Comparison of ENCODE assay signal across 11 mouse cellular contexts in the genomic region with DNA sequence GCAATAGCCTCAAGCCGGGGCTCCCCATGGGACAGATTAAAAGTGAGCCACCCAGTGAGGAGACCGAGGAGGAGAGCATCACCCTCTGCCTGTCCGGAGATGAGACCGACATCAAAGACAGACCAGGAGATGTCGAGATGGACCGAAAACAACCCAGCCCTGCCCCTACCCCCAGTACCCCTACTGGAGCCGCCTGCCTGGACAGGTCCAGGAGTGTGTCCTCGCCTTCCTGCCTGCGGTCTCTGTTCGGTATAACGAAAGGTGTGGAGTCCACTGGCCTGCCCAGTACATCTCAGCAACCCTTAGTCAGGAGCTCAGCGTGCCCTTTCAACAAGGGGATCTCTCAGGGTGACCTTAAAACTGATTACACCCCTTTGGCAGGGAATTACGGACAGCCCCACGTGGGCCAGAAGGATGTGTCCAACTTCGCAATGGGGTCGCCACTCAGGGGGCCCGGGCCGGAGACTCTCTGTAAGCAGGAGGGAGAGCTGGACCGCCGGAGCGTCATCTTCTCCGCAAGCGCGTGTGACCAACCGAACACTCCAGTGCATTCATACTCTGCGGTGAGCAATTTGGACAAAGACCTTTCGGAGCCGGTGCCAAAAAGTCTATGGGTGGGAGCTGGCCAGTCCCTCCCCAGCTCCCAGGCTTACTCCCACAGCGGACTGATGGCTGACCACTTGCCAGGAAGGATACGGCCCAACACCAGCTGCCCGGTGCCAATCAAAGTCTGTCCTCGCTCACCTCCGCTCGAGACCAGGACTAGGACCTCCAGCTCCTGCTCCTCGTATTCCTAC. TPM values are rescaled to one million over a fixed set of nuclear protein-coding genes. Genes with fewer than 3 reads are reported as not detected.
DNase-seq lines count a peak whose midpoint lies in the region; ATAC-seq lines count a peak whose summit lies in the region.
"Had no signal": no experiment of that assay in that cellular context is flagged by ENCODE, and none has a peak within 500 bp of the region (broad histone marks: within the 10 kb centered on the region; RNA-seq: fewer than 3 reads in every experiment).

No protein-coding gene starts in this region.

- H3K9me3 ChIP-seq in liver, embryonic 11.5 days (ENCODE audit: control insufficient read depth, low read length): no peaks in the 10 kb centered on the region
- no peaks in the 10 kb centered on the region for H3K9me3 ChIP-seq in hindbrain, embryonic 10.5 days
- no peaks in the 10 kb centered on the region for H3K9me3 ChIP-seq in midbrain, embryonic 15.5 days
- H3K9me3 ChIP-seq: liver, embryonic 13.5 days had no signal

- no peak overlapping the region for H3K4me3 ChIP-seq in liver, embryonic 11.5 days (ENCODE audit: low read depth, low read length)
- H3K4me3 ChIP-seq in hindbrain, embryonic 10.5 days: no peak overlapping the region
- no peak overlapping the region for H3K4me3 ChIP-seq in midbrain, embryonic 15.5 days
- H3K4me3 ChIP-seq: liver, embryonic 13.5 days had no signal

- peaks cover 9% of the 10 kb centered on the region; the same call in 1 of the 2 replicates for H3K4me1 ChIP-seq in liver, embryonic 11.5 days (replicated peaks; ENCODE audit: control insufficient read depth, insufficient read depth, low read length)
- H3K4me1 ChIP-seq in hindbrain, embryonic 10.5 days (replicated peaks): peaks cover 26% of the 10 kb centered on the region
- peaks cover 19% of the 10 kb centered on the region for H3K4me1 ChIP-seq in midbrain, embryonic 15.5 days

- no peak overlapping the region for H3K9ac ChIP-seq in liver, embryonic 11.5 days (ENCODE audit: low read depth, low read length)
- H3K9ac ChIP-seq in midbrain, embryonic 15.5 days: no peak overlapping the region
- H3K9ac ChIP-seq: liver, embryonic 13.5 days had no signal

- H3K4me2 ChIP-seq in liver, embryonic 11.5 days: no peak overlapping the region
- no peak overlapping the region for H3K4me2 ChIP-seq in midbrain, embryonic 15.5 days
- H3K4me2 ChIP-seq: liver, embryonic 13.5 days had no signal

- 0 out of 2 replicates have a peak, but pooled peaks have one; percentile 15 for ATAC-seq in liver, embryonic 11.5 days (replicated peaks; ENCODE audit: low FRiP score)
- peak; percentile 18; the same call in 1 of the 2 replicates for ATAC-seq in midbrain, embryonic 15.5 days (replicated peaks)

- WGBS in liver, embryonic 11.5 days: 92% methylated on average over 35 of the region's 35 CpGs
- WGBS in hindbrain, embryonic 10.5 days: 95% methylated on average over 35 of the region's 35 CpGs
- 95% methylated on average over 35 of the region's 35 CpGs for WGBS in midbrain, embryonic 15.5 days

- no peaks in the 10 kb centered on the region for H3K36me3 ChIP-seq in liver, embryonic 11.5 days (ENCODE audit: control insufficient read depth, insufficient read depth, low read length)
- H3K36me3 ChIP-seq in hindbrain, embryonic 10.5 days: peaks cover 35% of the 10 kb centered on the region
- peaks cover 5% of the 10 kb centered on the region; the same call in 1 of the 2 replicates for H3K36me3 ChIP-seq in midbrain, embryonic 15.5 days (replicated peaks)

- peak; percentile 10 for DNase-seq in cerebellum, adult 11 months
- DNase-seq in cerebellum, postnatal 4 days (ENCODE audit: low spot score in 2 of 2): no peak
- no peak for DNase-seq in liver, embryonic 11.5 days (ENCODE audit: low spot score)
- DNase-seq in liver: no peak
- DNase-seq in hindbrain, embryonic 10.5 days (ENCODE audit: low spot score): no peak
- DNase-seq in embryo, embryonic 9.5 days (ENCODE audit: extremely low spot score): no peak
- no peak for DNase-seq in gastrocnemius, adult 8-10 months (ENCODE audit: low spot score in 2 of 2)
- DNase-seq: liver, embryonic 13.5 days had no signal

- H3K27me3 ChIP-seq in liver, embryonic 11.5 days (replicated peaks; ENCODE audit: control insufficient read depth, insufficient read depth, low read length): no peaks in the 10 kb centered on the region
- no peaks in the 10 kb centered on the region for H3K27me3 ChIP-seq in hindbrain, embryonic 10.5 days (ENCODE audit: insufficient read depth, poor library complexity, severe bottlenecking)
- H3K27me3 ChIP-seq in midbrain, embryonic 15.5 days (replicated peaks): no peaks in the 10 kb centered on the region
- H3K27me3 ChIP-seq: liver, embryonic 13.5 days had no signal

- H3K27ac ChIP-seq in liver, embryonic 11.5 days (ENCODE audit: low read depth, low read length): no peak overlapping the region
- H3K27ac ChIP-seq in hindbrain, embryonic 10.5 days: peak overlapping the region; percentile 78
- H3K27ac ChIP-seq in midbrain, embryonic 15.5 days: peak overlapping the region; percentile 67

RNA-seq across cellular contexts. Expression of a gene that starts 40.0 kb away (rescaled TPM):
- 0.09 TPM in 1 of 2 replicates, not detected in the other for polyA plus RNA-seq in liver, embryonic 11.5 days (2014; fragmentation: Nextera tagmentation; extraction: Ambion mirVana)
- polyA plus RNA-seq in hindbrain, embryonic 10.5 days (2016; fragmentation: Nextera tagmentation; extraction: Ambion mirVana): 0.14 TPM in 1 of 2 replicates, not detected in the other
- polyA plus RNA-seq in midbrain, embryonic 15.5 days (2015; fragmentation: Nextera tagmentation; extraction: Ambion mirVana): 0.11 TPM in 1 of 2 replicates, not detected in the other
- total RNA-seq in gastrocnemius, adult 8-10 months (2022): not detected
- total RNA-seq: adrenal gland, adult 2 months; MEL had no signal
- polyA plus RNA-seq: adrenal gland, adult 2 months; liver, embryonic 13.5 days had no signal

RNA-seq across cellular contexts. Expression of a gene that starts 52.7 kb away (rescaled TPM):
- 43.2 and 48.2 TPM in 2 replicates for polyA plus RNA-seq in liver, embryonic 11.5 days (2014; fragmentation: Nextera tagmentation; extraction: Ambion mirVana)
- 43.2 and 77.1 TPM in 2 replicates for polyA plus RNA-seq in hindbrain, embryonic 10.5 days (2016; fragmentation: Nextera tagmentation; extraction: Ambion mirVana)
- polyA plus RNA-seq in midbrain, embryonic 15.5 days (2015; fragmentation: Nextera tagmentation; extraction: Ambion mirVana): 43.2 and 45.2 TPM in 2 replicates
- total RNA-seq in gastrocnemius, adult 8-10 months (2022): 1 to 10 TPM; 3.5 to 8.2 (median 5.6) TPM
